Mouse (Mus musculus) CH12.LX (cell line): ENCODE measurements around the gene Ophn1. TPM values are rescaled to one million over a fixed set of nuclear protein-coding genes. Genes with fewer than 3 reads are reported as not detected.

Experiments used
- DNase-seq: peaks from one replicate; pipeline ENCODE4 v3.0.0-alpha.2; 2013; ENCODE audit errors: extremely low read depth
- H3K27ac ChIP-seq: 2 replicates; pipeline ENCODE4 v1.5.1; 2012; ENCODE audit warnings: low read depth, mild to moderate bottlenecking, control low read depth, moderate library complexity; ENCODE audit not compliant: insufficient read depth
- H3K27me3 ChIP-seq: replicated peaks from 2 replicates; pipeline ENCODE3; 2012; ENCODE audit warnings: inconsistent platforms
- H3K36me3 ChIP-seq, 2 experiments: replicated peaks in 1 of 2; 2 replicates each; pipeline versions ENCODE3 to v1.6.1; 2012; ENCODE audit warnings: inconsistent platforms in 1 of 2, low read length in 1 of 2, mild to moderate bottlenecking in 1 of 2, mixed read lengths in 1 of 2, moderate library complexity in 1 of 2; ENCODE audit not compliant: control insufficient read depth in 1 of 2, insufficient read depth in 1 of 2
- H3K4me1 ChIP-seq, 2 experiments: 2 replicates each; pipeline ENCODE4 v1.6.1; 2012; ENCODE audit warnings: inconsistent platforms in 1 of 2, moderate library complexity in 1 of 2; ENCODE audit not compliant: insufficient read depth in 2 of 2, control insufficient read depth in 1 of 2
- H3K4me2 ChIP-seq: 2 replicates; pipeline ENCODE4 v1.6.1; 2012; ENCODE audit warnings: low read depth, mild to moderate bottlenecking, control low read depth; ENCODE audit not compliant: poor library complexity, insufficient read depth, severe bottlenecking
- H3K4me3 ChIP-seq, 3 experiments: fragments of 150-350 bp in 1 of 3; sonication (generic) in 1 of 3; replicated peaks in 1 of 3; 2 replicates each; pipeline versions ENCODE3 to v1.5.1; 2011 to 2012; ENCODE audit warnings: low read depth in 2 of 3, low read length in 2 of 3, mild to moderate bottlenecking in 2 of 3, moderate library complexity in 2 of 3, control low read depth in 1 of 3, improper control_type of control experiment in 1 of 3, inconsistent platforms in 1 of 3, mixed read lengths in 1 of 3; ENCODE audit not compliant: poor library complexity in 1 of 3
- H3K79me2 ChIP-seq: replicated peaks from 2 replicates; pipeline ENCODE4 v1.6.1; 2012; ENCODE audit warnings: mild to moderate bottlenecking, moderate library complexity; ENCODE audit not compliant: control insufficient read depth, poor library complexity, insufficient read depth, severe bottlenecking; ENCODE audit errors: extremely low read depth
- H3K9ac ChIP-seq: 2 replicates; pipeline ENCODE4 v1.6.1; 2012; ENCODE audit warnings: low read depth, mild to moderate bottlenecking, control low read depth, moderate library complexity; ENCODE audit not compliant: insufficient read depth
- H3K9me3 ChIP-seq: replicated peaks from 2 replicates; pipeline ENCODE3; 2012; ENCODE audit warnings: low read length, inconsistent platforms, mixed read lengths
- CHD1 ChIP-seq: IDR thresholded peaks from 2 replicates; pipeline ENCODE4 v1.6.1; 2012; ENCODE audit warnings: low read depth, low read length, improper control_type of control experiment, inconsistent platforms
- CHD2 ChIP-seq: IDR thresholded peaks from 2 replicates; pipeline ENCODE4 v1.6.1; 2011; ENCODE audit warnings: low read length, improper control_type of control experiment
- CTCF ChIP-seq, 2 experiments: IDR thresholded peaks in 1 of 2; conservative IDR thresholded peaks in 1 of 2; 2 replicates each; pipeline ENCODE4 v1.5.1; 2011 to 2012; ENCODE audit warnings: low read depth in 2 of 2, low read length in 2 of 2, improper control_type of control experiment in 1 of 2, inconsistent platforms in 1 of 2, mild to moderate bottlenecking in 1 of 2, moderate library complexity in 1 of 2
- ELF1 ChIP-seq: IDR thresholded peaks from 2 replicates; pipeline ENCODE4 v1.6.1; 2014; ENCODE audit warnings: low read depth, mild to moderate bottlenecking, inconsistent platforms, low read length, improper control_type of control experiment
- ETS1 ChIP-seq: conservative IDR thresholded peaks from 2 replicates; pipeline ENCODE4 v1.6.1; 2012; ENCODE audit warnings: low read depth, mild to moderate bottlenecking, inconsistent platforms, low read length, improper control_type of control experiment, moderate library complexity
- HCFC1 ChIP-seq: IDR thresholded peaks from 2 replicates; pipeline ENCODE4 v1.6.1; 2012; ENCODE audit warnings: low read depth, mild to moderate bottlenecking, inconsistent platforms, low read length, improper control_type of control experiment
- IRF4 ChIP-seq: IDR thresholded peaks from 2 replicates; pipeline ENCODE4 v1.6.1; 2014; ENCODE audit warnings: low read depth, mild to moderate bottlenecking, inconsistent platforms, low read length, improper control_type of control experiment
- JUN ChIP-seq: IDR thresholded peaks from 2 replicates; pipeline ENCODE4 v1.6.1; 2011; ENCODE audit warnings: low read depth, mild to moderate bottlenecking, low read length, improper control_type of control experiment, moderate library complexity; ENCODE audit not compliant: insufficient read depth
- JUND ChIP-seq: conservative IDR thresholded peaks from 2 replicates; pipeline ENCODE4 v1.6.1; 2011; ENCODE audit warnings: low read depth, low read length, improper control_type of control experiment
- KAT2A ChIP-seq: IDR thresholded peaks from 2 replicates; pipeline ENCODE4 v1.6.1; 2012; ENCODE audit warnings: low read length, improper control_type of control experiment, inconsistent platforms; ENCODE audit not compliant: insufficient replicate concordance
- MAFK ChIP-seq: IDR thresholded peaks from 2 replicates; pipeline ENCODE4 v1.6.1; 2011; ENCODE audit warnings: low read length, improper control_type of control experiment; ENCODE audit not compliant: insufficient replicate concordance
- MAX ChIP-seq: IDR thresholded peaks from 2 replicates; pipeline ENCODE4 v1.6.1; 2011; ENCODE audit warnings: low read length, improper control_type of control experiment
- MAZ ChIP-seq: IDR thresholded peaks from 2 replicates; pipeline ENCODE4 v1.6.1; 2012; ENCODE audit warnings: low read depth, mild to moderate bottlenecking, inconsistent platforms, low read length, improper control_type of control experiment, moderate library complexity
- NELFE ChIP-seq: IDR thresholded peaks from 2 replicates; pipeline ENCODE4 v1.6.1; 2011; ENCODE audit warnings: low read depth, low read length, improper control_type of control experiment
- NRF1 ChIP-seq: IDR thresholded peaks from 2 replicates; pipeline ENCODE4 v1.6.1; 2014; ENCODE audit warnings: low read depth, mild to moderate bottlenecking, inconsistent platforms, low read length, improper control_type of control experiment, moderate library complexity
- POLR2A ChIP-seq: IDR thresholded peaks from 2 replicates; pipeline ENCODE4 v1.6.1; 2011; ENCODE audit warnings: low read depth, mild to moderate bottlenecking, improper control_type of control experiment, low read length
- POLR2AphosphoS2 ChIP-seq: IDR thresholded peaks from 2 replicates; pipeline ENCODE4 v1.6.1; 2011; ENCODE audit warnings: low read depth, low read length, improper control_type of control experiment
- RAD21 ChIP-seq: IDR thresholded peaks from 2 replicates; pipeline ENCODE4 v1.6.1; 2011; ENCODE audit warnings: low read depth, mild to moderate bottlenecking, low read length, improper control_type of control experiment, moderate library complexity
- SIN3A ChIP-seq: IDR thresholded peaks from 2 replicates; pipeline ENCODE4 v1.6.1; 2012; ENCODE audit warnings: low read length, improper control_type of control experiment, inconsistent platforms
- SMC3 ChIP-seq: IDR thresholded peaks from 2 replicates; pipeline ENCODE4 v1.6.1; 2011; ENCODE audit warnings: low read depth, low read length, improper control_type of control experiment
- TBP ChIP-seq: conservative IDR thresholded peaks from 2 replicates; pipeline ENCODE4 v1.6.1; 2011; ENCODE audit warnings: low read depth, low read length, improper control_type of control experiment
- UBTF ChIP-seq: IDR thresholded peaks from 2 replicates; pipeline ENCODE4 v1.6.1; 2012; ENCODE audit warnings: low read depth, mild to moderate bottlenecking, inconsistent platforms, low read length, improper control_type of control experiment, moderate library complexity
- USF2 ChIP-seq: conservative IDR thresholded peaks from 2 replicates; pipeline ENCODE4 v1.6.1; 2011; ENCODE audit warnings: low read depth, low read length, improper control_type of control experiment
- ZC3H11A ChIP-seq: IDR thresholded peaks from 2 replicates; pipeline ENCODE4 v1.6.1; 2012; ENCODE audit warnings: low read depth, mild to moderate bottlenecking, inconsistent platforms, low read length, improper control_type of control experiment
- ZKSCAN1 ChIP-seq: IDR thresholded peaks from 2 replicates; pipeline ENCODE4 v1.6.1; 2012; ENCODE audit warnings: low read depth, inconsistent platforms, low read length, improper control_type of control experiment, borderline replicate concordance
- dilution Hi-C: fragments of 300-500 bp; cut with MboI; formaldehyde crosslinking; loops from 2 replicates; pipeline ENCODE4 v1.14.3; 2020; ENCODE audit warnings: low sequenced_read_pairs; ENCODE audit not compliant: extremely low pct_unique_long_range_greater_than_20kb, extremely low pct_ligation_motif_present
- in situ Hi-C: fragments of 300-500 bp; cut with MboI; formaldehyde crosslinking; loops from 3 replicates; pipeline ENCODE4 v1.14.3; 2019; ENCODE audit warnings: low sequenced_read_pairs, low pct_ligation_motif_present, low pct_unique_long_range_greater_than_20kb, mixed read lengths
- polyA plus RNA-seq: library from polyadenylated mRNA; unstranded; fragments of >175 nt; gene quantifications from 2 replicates; pipeline ENCODE4 v1.2.1, GENCODE M21; 2012; ENCODE audit warnings: low read depth; ENCODE audit not compliant: insufficient read length
- total RNA-seq, 2 experiments: library from RNA; depleted of rRNA; stranded (reverse); fragments of 300-350 nt in 1 of 2; fragments of >200 nt in 1 of 2; gene quantifications; 2 replicates each; pipeline ENCODE4 v1.2.3; 2012 to 2014

Ophn1 gene
- total and polyA plus RNA-seq, 3 experiments = not detected

DNA sequence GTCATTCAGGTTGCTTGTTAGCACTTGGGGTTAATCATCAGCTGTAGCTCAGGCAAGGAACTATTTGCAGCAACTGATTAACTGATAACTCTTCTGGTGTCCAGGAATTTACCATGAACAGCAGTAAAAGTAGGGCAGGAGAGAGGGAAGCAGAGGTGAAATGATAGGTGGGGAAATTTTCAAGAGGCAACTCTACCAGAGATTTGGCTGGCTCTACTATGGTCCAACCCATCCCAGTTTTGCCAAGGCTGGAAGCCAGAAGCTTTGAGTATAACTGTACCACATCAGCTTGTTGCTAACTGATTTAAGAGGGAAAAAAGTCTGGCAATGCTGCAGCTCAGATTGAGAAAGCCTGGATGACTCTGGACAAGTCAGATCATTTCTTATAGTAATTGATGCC lies 316.6 kb downstream of the Ophn1 start:
- H3K9ac ChIP-seq = no peak overlapping the region
- in situ Hi-C loops = no loop called here
- dilution Hi-C loops = no loop called here
- TF ChIP-seq CTCF (conservative IDR thresholded peaks at IDR 0.05 in 1 of 2, IDR thresholded peaks at IDR 0.05 in 1 of 2; ENCODE audit: low read depth in 2 of 2, low read length in 2 of 2) (no peak), USF2 (no peak), SIN3A (no peak), MAFK (no peak), TBP (no peak), POLR2AphosphoS2 (no peak), NRF1 (no peak), CHD2 (no peak), ZC3H11A (no peak), CHD1 (no peak), JUN (no peak), ZKSCAN1 (no peak), ETS1 (no peak), IRF4 (no peak), SMC3 (no peak), MAZ (no peak), HCFC1 (no peak), UBTF (no peak)
- TF ChIP-seq, all 38 proteins: peak for 0
- H3K27me3 ChIP-seq = no peaks in the 10 kb centered on the region
- no peaks in the 10 kb centered on the region for H3K9me3 ChIP-seq
- H3K79me2 ChIP-seq = no peaks in the 10 kb centered on the region
- no peaks in the 10 kb centered on the region for H3K4me1 ChIP-seq
- DNase-seq = no peak
- H3K27ac ChIP-seq = no peak overlapping the region
- no peak overlapping the region for H3K4me3 ChIP-seq
- H3K4me2 ChIP-seq = no peak overlapping the region
- no peaks in the 10 kb centered on the region for H3K36me3 ChIP-seq

DNA sequence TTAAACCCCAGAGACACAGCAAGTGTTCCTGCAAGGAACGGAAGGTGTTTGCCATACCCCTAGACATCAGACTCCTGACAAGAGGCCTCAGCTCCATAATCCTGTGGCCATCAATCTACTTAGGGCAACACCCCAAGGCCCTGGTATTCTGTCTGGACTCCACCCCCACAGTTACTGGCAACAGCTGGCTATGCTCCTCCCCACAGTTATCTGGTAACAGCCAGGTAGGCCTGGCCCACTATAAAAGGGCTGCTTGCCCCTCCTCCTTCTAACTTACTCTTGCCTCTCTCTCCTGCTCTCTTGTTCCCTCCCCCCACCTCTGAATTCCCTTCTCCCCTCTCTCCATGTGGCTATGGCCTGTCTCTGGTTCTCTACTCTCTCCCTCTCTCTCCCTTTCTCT lies 344.4 kb downstream of the Ophn1 start:
- H3K4me2 ChIP-seq = no peak overlapping the region
- H3K36me3 ChIP-seq = no peaks in the 10 kb centered on the region
- DNase-seq = no peak
- dilution Hi-C loops (no loop called here), in situ Hi-C loops (no loop called here)
- H3K9ac ChIP-seq = no peak overlapping the region
- H3K27me3 ChIP-seq = no peaks in the 10 kb centered on the region
- H3K9me3 ChIP-seq = peaks cover 5% of the 10 kb centered on the region
- no peak overlapping the region for H3K4me3 ChIP-seq
- H3K27ac ChIP-seq = no peak overlapping the region
- no peaks in the 10 kb centered on the region for H3K4me1 ChIP-seq
- TF ChIP-seq CHD1 (no peak), ELF1 (no peak), IRF4 (no peak), RAD21 (no peak), NELFE (no peak), USF2 (no peak), KAT2A (no peak), SMC3 (no peak), JUND (no peak), MAX (no peak), POLR2A (no peak)
- no peaks in the 10 kb centered on the region for H3K79me2 ChIP-seq
